Mouse (Mus musculus) heart, adult 2 months (tissue): Measurements from ENCODE around the gene Il19.

Source experiments
- CTCF ChIP-seq: fragments of 200-600 bp; IDR thresholded peaks from 2 replicates; pipeline ENCODE4 v1.8.1; 2022; ENCODE audit warnings: antibody characterized with exemption, mild to moderate bottlenecking, moderate library complexity
- POLR2A ChIP-seq: fragments of 200-500 bp; IDR thresholded peaks from 2 replicates; pipeline ENCODE4 v1.6.1; 2011; ENCODE audit warnings: mild to moderate bottlenecking, low read depth, low read length, control low read depth; ENCODE audit not compliant: insufficient read depth

DNA sequence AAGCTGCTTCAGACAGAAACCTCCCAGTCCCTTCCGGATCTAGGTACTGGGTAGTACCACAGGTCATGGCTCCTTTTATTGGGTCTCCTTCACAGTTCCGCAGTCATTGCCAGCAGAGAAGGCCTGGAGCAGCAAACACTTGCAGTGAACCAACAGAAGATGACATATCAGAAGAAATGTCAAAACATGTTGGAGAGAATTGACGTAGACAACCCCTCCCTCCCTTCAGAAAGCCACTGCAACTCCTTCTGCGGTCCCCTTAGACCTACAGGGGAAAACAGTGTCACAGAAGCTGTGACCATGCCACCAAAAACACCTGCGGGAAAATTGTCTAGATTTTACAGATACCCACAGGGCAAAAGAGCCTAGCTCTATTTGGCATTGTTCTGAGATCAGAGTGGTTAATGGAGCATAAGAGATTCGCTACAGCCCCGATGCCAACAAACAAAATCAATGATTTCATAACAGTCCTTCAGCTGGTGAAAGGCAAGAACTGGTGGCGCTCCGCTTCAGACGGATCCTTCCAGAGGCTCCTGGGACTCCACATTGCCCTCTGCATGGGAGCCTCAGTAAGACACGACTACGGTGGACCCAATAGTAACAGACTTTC, 28.4 kb downstream of the Il19 start, which contains the start of gene Il20:
- TF ChIP-seq POLR2A (no peak), CTCF (no peak)
